Mouse (Mus musculus): Measurements from ENCODE around the gene Olfr13.
"Not testable (repeated sequence)": the region's sequence is repeated elsewhere in the genome, so short reads cannot be mapped to it uniquely, and the experiment has no call there.

The Olfr13 gene

DNA sequence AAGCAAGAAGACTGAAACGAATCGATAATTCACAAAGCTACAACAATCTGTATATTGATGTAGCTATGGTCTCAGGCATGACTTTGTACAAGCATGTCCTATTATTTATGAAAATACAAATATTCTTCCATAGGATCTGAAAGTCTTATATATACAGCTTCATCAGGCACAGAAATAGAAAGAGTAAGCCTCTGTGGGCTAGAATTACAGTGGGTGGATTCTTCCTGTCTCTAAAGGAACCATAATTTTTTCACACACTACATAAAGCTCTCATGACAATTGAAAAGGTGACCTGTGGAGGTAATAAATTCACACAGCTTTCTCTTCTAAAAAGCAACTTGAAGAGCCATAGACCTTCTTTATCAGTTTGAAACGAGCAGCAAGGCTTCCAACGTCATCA lies at the start of gene Olfr13:
Gene Olfr13 (plus strand): TSS at position 301 of the 400 bp plus-strand sequence.
- DNase-seq, result no peak

GRCm38 (mm10) chr6:43146267-43146666 lies 25.7 kb upstream of the Olfr13 start, which contains the start of gene Olfr237-ps1:
Gene Olfr237-ps1 (plus strand): TSS chr6:43146567.
- not testable (repeated sequence) for DNase-seq

- DNase-seq, result no peak
Measured at GRCm38 (mm10) chr6:43159502-43159901, 12.4 kb upstream of the Olfr13 start.

- no peak for DNase-seq
Measured at GRCm38 (mm10) chr6:43162982-43163381, 9.0 kb upstream of the Olfr13 start, which contains the start of gene Olfr437. Gene Olfr437 (plus strand): TSS chr6:43163282.

- DNase-seq, result no peak
Measured at GRCm38 (mm10) chr6:43167246-43167645, 4.7 kb upstream of the Olfr13 start.

DNA sequence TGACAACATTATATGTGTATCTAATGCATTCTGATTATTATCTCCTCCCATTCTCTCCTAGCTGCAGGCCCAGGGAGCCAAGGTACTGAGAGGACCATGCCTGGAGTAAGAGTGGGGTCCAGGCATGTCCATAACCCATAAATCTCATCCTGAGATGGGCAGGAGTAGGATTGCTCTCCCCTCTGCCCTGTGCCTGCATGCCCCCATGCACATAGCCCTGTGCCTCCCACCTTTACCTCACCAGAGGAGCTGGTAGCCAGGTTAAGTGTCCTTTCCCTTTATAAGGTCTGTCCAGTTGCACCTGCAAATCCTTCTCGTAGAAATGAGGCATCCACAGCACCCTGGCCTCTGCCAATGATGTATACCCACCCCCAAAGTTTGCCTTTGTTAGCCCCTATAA lies 6.2 kb downstream of the Olfr13 start:
- no peak for DNase-seq

- no peak for DNase-seq
Measured at GRCm38 (mm10) chr6:43178584-43179501, 6.9 kb downstream of the Olfr13 start.

GRCm38 (mm10) chr6:43190986-43191385 lies 19.0 kb downstream of the Olfr13 start:
- DNase-seq, result no peak

DNA sequence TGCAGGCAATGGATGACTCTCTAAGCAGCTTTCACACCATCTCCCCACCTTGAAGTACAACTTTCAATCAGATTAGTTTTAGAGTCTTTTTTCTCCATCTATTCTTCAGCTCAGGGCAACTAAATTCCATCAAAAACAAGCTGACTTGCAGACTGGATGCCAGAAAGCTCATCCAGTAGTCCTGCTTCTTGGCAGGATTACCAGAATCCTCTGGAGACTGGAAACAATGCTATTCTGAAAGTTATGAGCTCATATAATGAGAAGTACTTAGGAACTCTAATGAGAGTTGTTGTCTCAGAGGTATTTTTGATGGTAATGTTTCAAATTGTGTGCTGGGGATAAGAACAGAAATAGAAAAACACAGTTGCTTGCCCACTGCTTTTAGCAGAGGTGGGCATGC lies 24.8 kb downstream of the Olfr13 start, which contains the start of gene Olfr435:
Gene Olfr435 (plus strand): TSS at position 366 of the 400 bp plus-strand sequence.
- DNase-seq, result no peak

GRCm38 (mm10) chr6:43198094-43198493 lies 26.2 kb downstream of the Olfr13 start:
- no peak for DNase-seq

GRCm38 (mm10) chr6:43202786-43203185 lies 30.8 kb downstream of the Olfr13 start:
- no peak for DNase-seq

DNA sequence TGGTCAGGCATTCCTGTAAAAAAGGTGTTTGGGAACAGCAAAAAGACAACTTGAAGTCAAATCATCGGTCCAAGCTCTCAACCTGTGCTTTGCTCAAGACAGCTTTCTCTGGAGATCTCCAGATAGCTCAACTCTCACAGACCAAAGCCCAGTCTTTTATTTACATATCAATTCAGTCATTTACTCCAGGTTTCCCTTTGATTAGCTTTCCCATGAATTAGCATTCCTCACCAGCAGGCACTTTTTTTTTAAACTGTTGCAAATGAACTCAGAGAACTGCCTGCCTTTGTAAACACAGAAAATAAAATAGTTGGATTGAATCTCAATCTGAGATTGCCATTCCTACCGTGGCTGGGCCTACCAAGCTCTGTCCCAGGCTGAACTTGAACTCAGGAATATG lies 33.4 kb downstream of the Olfr13 start:
- DNase-seq, result no peak

DNA sequence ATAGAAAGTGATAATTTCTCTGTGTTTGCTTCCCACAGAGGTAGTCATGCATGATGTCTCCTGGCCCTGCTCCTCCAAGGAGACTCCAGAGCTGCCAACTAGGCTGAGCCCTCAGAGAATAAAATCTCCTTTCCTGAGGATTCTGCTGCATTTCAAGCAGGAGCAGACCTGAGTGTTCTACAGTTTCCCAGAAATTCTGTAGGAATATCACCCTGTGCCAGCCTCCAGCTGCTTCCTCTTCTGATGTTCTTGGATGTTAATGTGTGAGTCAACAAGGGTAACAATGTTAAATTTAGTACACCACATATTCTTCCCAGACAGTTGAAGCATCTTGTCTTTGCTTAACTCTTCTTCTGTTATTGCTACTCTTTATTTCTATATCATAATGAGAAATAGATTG lies 40.9 kb downstream of the Olfr13 start, which contains the start of gene Olfr434:
Gene Olfr434 (plus strand): TSS at position 149 of the 400 bp plus-strand sequence.
- not testable (repeated sequence) for DNase-seq
